Mouse (Mus musculus) hindbrain, postnatal 0 days (tissue): ENCODE results near the gene Egfl7. TPM values are rescaled to one million over a fixed set of nuclear protein-coding genes. Genes with fewer than 3 reads are reported as not detected.

Source experiments
- ATAC-seq: fragments of 200-750 bp; cut with Nextera tagmentation; 2 replicates; pipeline ENCODE4 v1.8.0; 2017; ENCODE audit warnings: mild to moderate bottlenecking, moderate TSS enrichment, moderate library complexity
- DNase-seq: peaks from one replicate; pipeline ENCODE4 v3.0.0-alpha.2; 2015; ENCODE audit warnings: low spot score
- H3K27ac ChIP-seq: fragments of 300-500 bp; sonication (generic); 2 replicates; pipeline ENCODE4 v1.5.1; 2014; ENCODE audit warnings: mild to moderate bottlenecking
- H3K27me3 ChIP-seq: fragments of 300-500 bp; sonication (generic); 2 replicates; pipeline ENCODE4 v1.6.1; 2014; ENCODE audit warnings: low read length, mixed read lengths; ENCODE audit not compliant: insufficient read depth
- H3K36me3 ChIP-seq: fragments of 300-500 bp; sonication (generic); 2 replicates; pipeline ENCODE4 v1.6.1; 2014; ENCODE audit warnings: low read length, mixed read lengths; ENCODE audit not compliant: insufficient read depth
- H3K4me1 ChIP-seq: fragments of 300-500 bp; sonication (generic); 2 replicates; pipeline ENCODE4 v1.6.1; 2014; ENCODE audit warnings: antibody characterized with exemption, low read length, mixed read lengths; ENCODE audit not compliant: insufficient read depth
- H3K4me2 ChIP-seq: fragments of 300-500 bp; sonication (generic); 2 replicates; pipeline ENCODE4 v1.6.1; 2014; ENCODE audit warnings: low read depth, mild to moderate bottlenecking, low read length, moderate library complexity, mixed read lengths
- H3K4me3 ChIP-seq: fragments of 300-500 bp; sonication (generic); 2 replicates; pipeline ENCODE4 v1.5.1; 2014; ENCODE audit warnings: low read length
- H3K9ac ChIP-seq: fragments of 300-500 bp; sonication (generic); replicated peaks from 2 replicates; pipeline ENCODE4 v1.6.1; 2014; ENCODE audit warnings: mild to moderate bottlenecking, low read length, moderate library complexity, mixed read lengths
- H3K9me3 ChIP-seq: fragments of 300-500 bp; sonication (generic); 2 replicates; pipeline ENCODE4 v1.6.1; 2016; ENCODE audit warnings: low read length, mixed read lengths
- CTCF ChIP-seq: IDR thresholded peaks from 2 replicates; pipeline ENCODE4 v1.5.1; 2016; ENCODE audit warnings: antibody characterized with exemption, control low read depth, low read depth
- WGBS: fragments of 180-500 bp; shearing (Covaris S2); extraction: QIAGEN DNeasy Blood & Tissue Kit; methylation state at CpG from one replicate; pipeline ENCODE4 v1.1.7; 2014; 5-methylcytosine and 5-hydroxymethylcytosine counted together
- polyA plus RNA-seq: library from polyadenylated mRNA; unstranded; fragments of >200 nt; fragmentation: Nextera tagmentation; extraction: Ambion mirVana; gene quantifications from 2 replicates; pipeline ENCODE4 v1.2.1, GENCODE M21; 2015
- total RNA-seq: library from RNA; depleted of rRNA; stranded (reverse); fragments of >200 nt; gene quantifications from 2 replicates; pipeline ENCODE4 v1.2.3, GENCODE M21; 2014

The Egfl7 gene
- total and polyA plus RNA-seq, 2 experiments from 2014 or later: 76.5 to 79.5 TPM

GRCm38 (mm10) chr2:26540721-26541120 lies 39.1 kb upstream of the Egfl7 start:
- Histone ChIP-seq H3K27ac (peak overlapping the region; percentile 60), H3K9ac (0 out of 2 replicates have a peak overlapping the region, but pooled peaks have one; percentile 24), H3K36me3 (no peaks in the 10 kb centered on the region), H3K4me2 (no peak overlapping the region), H3K4me3 (no peak overlapping the region), H3K27me3 (no peaks in the 10 kb centered on the region), H3K9me3 (no peaks in the 10 kb centered on the region), H3K4me1 (peaks cover 18% of the 10 kb centered on the region)
- no peak for ATAC-seq
- DNase-seq: no peak
- no peak for TF ChIP-seq CTCF
- WGBS: 25% methylated on average over 7 of the region's 7 CpGs

DNA sequence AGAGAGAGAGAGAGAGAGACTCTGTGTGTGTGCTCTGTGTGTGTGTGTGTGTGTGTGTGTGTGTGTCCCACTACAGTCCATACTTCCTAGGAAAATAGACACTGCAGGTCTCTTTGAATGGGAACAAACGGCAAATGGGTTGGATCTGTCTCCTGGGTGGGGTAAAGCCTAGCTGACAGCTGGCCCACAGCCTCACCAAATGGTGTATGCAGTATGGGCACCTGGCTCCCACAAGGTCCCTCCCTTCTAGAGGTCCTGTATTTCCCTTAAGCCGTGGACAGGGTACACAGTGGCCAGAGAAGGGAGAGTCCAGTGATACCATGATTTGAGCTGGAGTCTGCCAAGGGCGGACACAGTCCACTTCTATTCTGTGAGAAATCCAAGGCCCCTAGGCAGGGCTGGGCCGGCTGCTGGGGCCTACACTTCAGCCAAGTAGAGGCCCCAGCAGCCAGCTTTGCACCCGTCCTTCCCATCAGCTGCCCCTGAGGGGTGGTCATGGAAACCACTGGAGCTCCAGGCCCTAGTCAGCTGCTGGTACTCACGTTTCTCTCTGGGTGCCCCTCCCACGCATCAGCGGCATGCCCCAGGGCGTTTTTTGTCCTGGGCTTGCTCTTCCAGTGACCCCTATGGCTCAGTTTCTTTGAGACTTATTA lies 38.4 kb upstream of the Egfl7 start:
- peak; percentile 64 for DNase-seq
- no peaks in the 10 kb centered on the region for H3K36me3 ChIP-seq
- H3K9ac ChIP-seq: no peak overlapping the region
- peak overlapping the region; percentile 60; the same call in 1 of the 2 replicates for H3K27ac ChIP-seq
- peak; percentile 86 for ATAC-seq
- no peaks in the 10 kb centered on the region for H3K9me3 ChIP-seq
- no peak overlapping the region for H3K4me2 ChIP-seq
- 19% methylated on average over 9 of the region's 9 CpGs for WGBS
- no peak for TF ChIP-seq CTCF
- peaks cover 13% of the 10 kb centered on the region for H3K4me1 ChIP-seq
- H3K4me3 ChIP-seq: no peak overlapping the region
- no peaks in the 10 kb centered on the region for H3K27me3 ChIP-seq

GRCm38 (mm10) chr2:26543155-26543554 lies 36.7 kb upstream of the Egfl7 start:
- no peak for TF ChIP-seq CTCF
- Histone ChIP-seq H3K36me3 (no peaks in the 10 kb centered on the region), H3K9me3 (no peaks in the 10 kb centered on the region), H3K9ac (no peak overlapping the region), H3K27me3 (no peaks in the 10 kb centered on the region), H3K4me3 (no peak overlapping the region), H3K27ac (no peak overlapping the region), H3K4me2 (no peak overlapping the region), H3K4me1 (peaks cover 14% of the 10 kb centered on the region)
- no peak for DNase-seq
- no peak for ATAC-seq
- WGBS: 49% methylated on average over 4 of the region's 4 CpGs

DNA sequence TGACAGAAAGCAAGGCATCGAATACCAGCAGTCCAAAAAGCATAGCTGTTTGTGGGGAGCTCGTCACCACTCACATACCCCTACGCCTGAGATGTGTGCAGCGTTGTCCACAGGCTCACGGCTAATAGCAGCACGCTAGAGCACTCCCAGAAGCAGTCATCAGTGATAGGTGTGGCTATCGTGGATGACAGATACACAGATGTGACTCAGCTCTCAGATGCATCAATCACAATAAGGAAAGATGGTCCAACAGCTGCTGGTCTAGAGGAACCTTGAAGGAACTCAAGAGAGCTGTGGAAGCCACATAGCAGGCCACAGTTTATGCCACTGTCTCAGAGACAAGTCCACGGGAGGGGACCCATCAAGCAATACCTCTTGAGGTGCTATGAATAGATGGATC lies 36.0 kb upstream of the Egfl7 start:
- no peak for TF ChIP-seq CTCF
- Histone ChIP-seq H3K9me3 (no peaks in the 10 kb centered on the region), H3K9ac (no peak overlapping the region), H3K27me3 (no peaks in the 10 kb centered on the region), H3K4me1 (peaks cover 14% of the 10 kb centered on the region), H3K4me2 (no peak overlapping the region), H3K4me3 (no peak overlapping the region), H3K36me3 (no peaks in the 10 kb centered on the region), H3K27ac (no peak overlapping the region)
- ATAC-seq: no peak
- WGBS: 89% methylated on average over 8 of the region's 8 CpGs
- DNase-seq: no peak

DNA sequence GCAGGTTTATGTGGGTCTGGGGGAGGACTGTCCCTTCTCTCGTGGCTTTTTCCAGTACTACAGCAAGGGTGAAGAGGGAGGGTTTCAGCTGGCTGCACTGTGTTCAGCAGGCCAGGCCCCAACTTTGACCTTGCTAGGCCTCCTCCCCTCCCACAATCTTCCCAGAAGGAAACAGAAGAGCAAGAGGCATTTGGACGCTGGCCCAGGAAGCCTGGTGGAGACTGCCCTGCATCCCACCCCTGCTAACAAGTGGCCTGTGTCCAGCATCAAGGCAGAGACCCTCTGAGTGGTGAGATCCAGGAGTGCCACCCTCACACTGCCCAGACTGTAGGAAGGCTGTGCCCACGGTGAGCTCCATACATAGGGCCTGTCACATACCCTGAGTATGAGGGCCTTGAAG lies 35.5 kb upstream of the Egfl7 start:
- no peaks in the 10 kb centered on the region for H3K36me3 ChIP-seq
- H3K9ac ChIP-seq: no peak overlapping the region
- no peak overlapping the region for H3K4me2 ChIP-seq
- H3K4me3 ChIP-seq: no peak overlapping the region
- TF ChIP-seq CTCF: no peak
- H3K27me3 ChIP-seq: no peaks in the 10 kb centered on the region
- H3K9me3 ChIP-seq: no peaks in the 10 kb centered on the region
- peaks cover 14% of the 10 kb centered on the region for H3K4me1 ChIP-seq
- peak; percentile 25 for DNase-seq
- no peak overlapping the region for H3K27ac ChIP-seq
- 60% methylated on average over 3 of the region's 3 CpGs for WGBS
- no peak; the same call in 1 of the 2 replicates for ATAC-seq

DNA sequence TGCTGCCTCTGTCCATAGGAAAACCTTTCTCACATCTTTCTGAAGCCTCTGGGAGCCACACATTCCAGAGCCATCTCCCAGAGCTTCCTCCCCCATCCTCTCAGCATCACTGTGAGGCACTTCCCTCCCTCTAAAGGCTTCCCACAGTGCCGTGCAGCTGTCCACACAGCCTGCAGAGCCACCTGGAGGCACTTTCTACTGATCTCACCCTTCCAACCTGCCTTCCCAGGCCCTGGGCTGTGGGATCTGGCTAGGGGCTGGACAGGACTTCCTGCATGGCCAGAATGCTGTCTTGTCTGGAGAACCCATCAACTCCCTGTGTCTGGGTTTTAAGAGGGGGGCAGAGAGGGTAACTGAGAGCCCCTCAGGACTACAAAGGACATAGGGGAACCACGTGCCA lies 32.3 kb upstream of the Egfl7 start:
- H3K9ac ChIP-seq: no peak overlapping the region
- no peak overlapping the region for H3K4me3 ChIP-seq
- DNase-seq (peak; percentile 42), ATAC-seq (peak; percentile 38)
- H3K27me3 ChIP-seq: no peaks in the 10 kb centered on the region
- H3K4me2 ChIP-seq: no peak overlapping the region
- H3K36me3 ChIP-seq: no peaks in the 10 kb centered on the region
- 23% methylated on average over 2 of the region's 2 CpGs for WGBS
- peaks cover 14% of the 10 kb centered on the region; the same call in 1 of the 2 replicates for H3K4me1 ChIP-seq
- no peaks in the 10 kb centered on the region for H3K9me3 ChIP-seq
- TF ChIP-seq CTCF: peak; percentile 59
- H3K27ac ChIP-seq: no peak overlapping the region

- ATAC-seq (no peak), DNase-seq (no peak)
- H3K27ac ChIP-seq: no peak overlapping the region
- no peak for TF ChIP-seq CTCF
- H3K9ac ChIP-seq: no peak overlapping the region
- H3K27me3 ChIP-seq: no peaks in the 10 kb centered on the region
- H3K9me3 ChIP-seq: no peaks in the 10 kb centered on the region
- H3K4me1 ChIP-seq: peaks cover 14% of the 10 kb centered on the region; the same call in 1 of the 2 replicates
- no peak overlapping the region for H3K4me3 ChIP-seq
- H3K4me2 ChIP-seq: no peak overlapping the region
- WGBS: 82% methylated on average over 10 of the region's 10 CpGs
- H3K36me3 ChIP-seq: no peaks in the 10 kb centered on the region
Measured at GRCm38 (mm10) chr2:26549801-26550200, 30.0 kb upstream of the Egfl7 start.
